8 mouse cellular contexts compared by ENCODE assay signal in genomic region chr6:94284089-94284825, GRCm38 (mm10). TPM values are rescaled to one million over a fixed set of nuclear protein-coding genes. Genes with fewer than 3 reads are reported as not detected.
DNase-seq lines count a peak whose midpoint lies in the region; ATAC-seq lines count a peak whose summit lies in the region.

No protein-coding gene starts in this region.

- peak; percentile 7 to 8 for DNase-seq in spleen, adult 18-20 months
- DNase-seq in spleen, postnatal 14 days (ENCODE audit: low spot score in 2 of 2): no peak
- DNase-seq in spleen, postnatal 4 days (ENCODE audit: low spot score in 2 of 2): peak; percentile 17 to 62
- no peak for DNase-seq in T-cell, adult 2 months (ENCODE audit: low spot score)

- peak; percentile 49 for ATAC-seq in cerebellum, adult (ENCODE audit: insufficient number of reproducible peaks, low FRiP score, low TSS enrichment)
- ATAC-seq in forebrain, embryonic 15.5 days (replicated peaks): peak; percentile 51; the same call in 1 of the 2 replicates
- peak; percentile 80 for ATAC-seq in intestine, embryonic 15.5 days
- peak; percentile 62; the same call in 1 of the 2 replicates for ATAC-seq in lung, embryonic 15.5 days (ENCODE audit: borderline replicate concordance, extremely low read depth, low FRiP score, low TSS enrichment)

- peak overlapping the region; percentile 40 for H3K9ac ChIP-seq in forebrain, embryonic 15.5 days (replicated peaks)
- peak overlapping the region; percentile 86 for H3K9ac ChIP-seq in intestine, embryonic 15.5 days
- peak overlapping the region; percentile 55 for H3K9ac ChIP-seq in lung, embryonic 15.5 days

- under 1% methylated on average over 44 of the region's 44 CpGs for WGBS in forebrain, embryonic 15.5 days
- WGBS in intestine, embryonic 15.5 days: under 1% methylated on average over 44 of the region's 44 CpGs
- WGBS in lung, embryonic 15.5 days: under 1% methylated on average over 44 of the region's 44 CpGs

- H3K4me3 ChIP-seq in forebrain, embryonic 15.5 days: peak overlapping the region; percentile 97
- peak overlapping the region; percentile 81 for H3K4me3 ChIP-seq in intestine, embryonic 15.5 days (replicated peaks)
- peak overlapping the region; percentile 74 for H3K4me3 ChIP-seq in lung, embryonic 15.5 days

- H3K9me3 ChIP-seq in forebrain, embryonic 15.5 days: no peaks in the 10 kb centered on the region
- H3K9me3 ChIP-seq in intestine, embryonic 15.5 days: no peaks in the 10 kb centered on the region
- H3K9me3 ChIP-seq in lung, embryonic 15.5 days: peaks cover 6% of the 10 kb centered on the region; the same call in 1 of the 2 replicates

- no peaks in the 10 kb centered on the region for H3K27me3 ChIP-seq in forebrain, embryonic 15.5 days
- H3K27me3 ChIP-seq in intestine, embryonic 15.5 days (replicated peaks): no peaks in the 10 kb centered on the region
- H3K27me3 ChIP-seq in lung, embryonic 15.5 days: no peaks in the 10 kb centered on the region

- peaks cover 31% of the 10 kb centered on the region for H3K4me1 ChIP-seq in forebrain, embryonic 15.5 days
- H3K4me1 ChIP-seq in intestine, embryonic 15.5 days (replicated peaks): peaks cover 8% of the 10 kb centered on the region; the same call in 1 of the 2 replicates
- H3K4me1 ChIP-seq in lung, embryonic 15.5 days: peaks cover 24% of the 10 kb centered on the region

- H3K4me2 ChIP-seq in forebrain, embryonic 15.5 days (replicated peaks): peak overlapping the region; percentile 99
- peak overlapping the region; percentile 85 for H3K4me2 ChIP-seq in intestine, embryonic 15.5 days (replicated peaks)
- H3K4me2 ChIP-seq in lung, embryonic 15.5 days: peak overlapping the region; percentile 88

- no peaks in the 10 kb centered on the region for H3K36me3 ChIP-seq in forebrain, embryonic 15.5 days
- H3K36me3 ChIP-seq in intestine, embryonic 15.5 days: no peaks in the 10 kb centered on the region
- no peaks in the 10 kb centered on the region for H3K36me3 ChIP-seq in lung, embryonic 15.5 days

- peak overlapping the region; percentile 46; the same call in 1 of the 2 replicates for H3K27ac ChIP-seq in forebrain, embryonic 15.5 days (replicated peaks)
- peak overlapping the region; percentile 97 for H3K27ac ChIP-seq in intestine, embryonic 15.5 days
- H3K27ac ChIP-seq in lung, embryonic 15.5 days: peak overlapping the region; percentile 98

RNA-seq across cellular contexts. Expression of gene Magi1, which starts 0.5 kb away (rescaled TPM):
- polyA plus RNA-seq in forebrain, embryonic 15.5 days (2015; fragmentation: Nextera tagmentation; extraction: Ambion mirVana): 36.7 and 38.0 TPM in 2 replicates
- 10.1 and 10.2 TPM in 2 replicates for polyA plus RNA-seq in intestine, embryonic 15.5 days (2015; fragmentation: Nextera tagmentation; extraction: Ambion mirVana)
- 9.0 and 9.1 TPM in 2 replicates for polyA plus RNA-seq in lung, embryonic 15.5 days (2015; fragmentation: Nextera tagmentation; extraction: Ambion mirVana)

Comparison
In these comparisons a context has a peak if more than half of its experiments do, and no peak if none do; other contexts are left out.
1. DNase-seq: peak in spleen, adult 18-20 months (2 of 2) and spleen, postnatal 4 days (2 of 2); none in spleen, postnatal 14 days (0 of 2) and T-cell, adult 2 months (single experiment).
2. H3K27ac ChIP-seq: peak in every context shown above with its lines; median percentile 98 in lung, embryonic 15.5 days; 97 in intestine, embryonic 15.5 days; 46 in forebrain, embryonic 15.5 days.
3. Peak in every context shown above with its lines, with median percentiles within 50 percentile points of each other: ATAC-seq, H3K4me2 ChIP-seq, H3K4me3 ChIP-seq and H3K9ac ChIP-seq.